Mouse (Mus musculus) retina, adult 2 months (tissue): ENCODE data around the gene Olfr1326-ps1.

ENCODE experiments used
- DNase-seq: peaks from one replicate; pipeline ENCODE4 v3.0.0-alpha.2; 2012; ENCODE audit warnings: low read depth, low spot score

Gene Olfr1326-ps1

GRCm38 (mm10) chrX:74574788-74575187 lies at the start of gene Olfr1326-ps1:
Gene Olfr1326-ps1 (minus strand): TSS chrX:74574888.
- DNase-seq = no peak

GRCm38 (mm10) chrX:74592379-74592778 lies 17.7 kb upstream of the Olfr1326-ps1 start, which contains the start of gene Olfr1325:
Gene Olfr1325 (plus strand): TSS chrX:74592679.
- no peak for DNase-seq
